Mouse (Mus musculus): ENCODE results near the gene Ibsp. TPM values are rescaled to one million over a fixed set of nuclear protein-coding genes. Genes with fewer than 3 reads are reported as not detected.

The Ibsp gene
- polyA plus RNA-seq, 1 experiment from 2014 or later, result not detected

GRCm38 (mm10) chr5:104340513-104340829, 41.5 kb downstream of the Ibsp start:
- ATAC-seq (ENCODE audit: insufficient number of reproducible peaks, low FRiP score), result no peak
- no peak overlapping the region for H3K27ac ChIP-seq (ENCODE audit: poor library complexity, severe bottlenecking)
- H3K4me1 ChIP-seq (replicated peaks), result no peaks in the 10 kb centered on the region
- H3K36me3 ChIP-seq, result no peaks in the 10 kb centered on the region
- H3K27me3 ChIP-seq (replicated peaks), result peaks cover 3% of the 10 kb centered on the region; the same call in 1 of the 2 replicates
- 72% methylated on average over 4 of the region's 4 CpGs for WGBS
- H3K9me3 ChIP-seq (replicated peaks), result no peaks in the 10 kb centered on the region
- no peak overlapping the region for H3K9ac ChIP-seq
- H3K4me2 ChIP-seq, result no peak overlapping the region
- no peak overlapping the region for H3K4me3 ChIP-seq

GRCm38 (mm10) chr5:104342881-104343280, 43.9 kb downstream of the Ibsp start:
- no peak for ATAC-seq (ENCODE audit: insufficient number of reproducible peaks, low FRiP score)
- 30% methylated on average over 6 of the region's 6 CpGs for WGBS
- no peaks in the 10 kb centered on the region for H3K9me3 ChIP-seq (replicated peaks)
- H3K36me3 ChIP-seq, result no peaks in the 10 kb centered on the region
- no peaks in the 10 kb centered on the region; the same call in 1 of the 2 replicates for H3K27me3 ChIP-seq (replicated peaks)
- no peaks in the 10 kb centered on the region for H3K4me1 ChIP-seq (replicated peaks)
- no peak overlapping the region for H3K27ac ChIP-seq (ENCODE audit: poor library complexity, severe bottlenecking)
- no peak overlapping the region for H3K9ac ChIP-seq
- H3K4me3 ChIP-seq, result no peak overlapping the region
- no peak overlapping the region for H3K4me2 ChIP-seq

- H3K27ac ChIP-seq (ENCODE audit: poor library complexity, severe bottlenecking), result no peak overlapping the region
- no peaks in the 10 kb centered on the region for H3K36me3 ChIP-seq
- H3K4me2 ChIP-seq, result no peak overlapping the region
- H3K4me3 ChIP-seq, result no peak overlapping the region
- H3K9ac ChIP-seq, result no peak overlapping the region
- H3K9me3 ChIP-seq (replicated peaks), result no peaks in the 10 kb centered on the region
- no peaks in the 10 kb centered on the region for H3K27me3 ChIP-seq (replicated peaks)
- no peak for ATAC-seq (ENCODE audit: insufficient number of reproducible peaks, low FRiP score)
- 57% methylated on average over 9 of the region's 9 CpGs for WGBS
- H3K4me1 ChIP-seq (replicated peaks), result no peaks in the 10 kb centered on the region
These were observed 45.7 kb downstream of the Ibsp start for GRCm38 (mm10) chr5:104344526-104345240.

GRCm38 (mm10) chr5:104345241-104345630, 46.3 kb downstream of the Ibsp start:
- Histone ChIP-seq H3K4me3 (no peak overlapping the region), H3K4me1 (replicated peaks) (no peaks in the 10 kb centered on the region), H3K27me3 (replicated peaks) (no peaks in the 10 kb centered on the region), H3K9me3 (replicated peaks) (no peaks in the 10 kb centered on the region), H3K36me3 (no peaks in the 10 kb centered on the region), H3K9ac (no peak overlapping the region), H3K27ac (ENCODE audit: poor library complexity, severe bottlenecking) (no peak overlapping the region), H3K4me2 (no peak overlapping the region)
- WGBS, result 76% methylated on average over 6 of the region's 6 CpGs
- ATAC-seq (ENCODE audit: insufficient number of reproducible peaks, low FRiP score), result no peak

GRCm38 (mm10) chr5:104351041-104351440, 52.1 kb downstream of the Ibsp start:
- Histone ChIP-seq H3K27me3 (replicated peaks) (no peaks in the 10 kb centered on the region), H3K27ac (ENCODE audit: poor library complexity, severe bottlenecking) (no peak overlapping the region), H3K9ac (no peak overlapping the region), H3K9me3 (replicated peaks) (no peaks in the 10 kb centered on the region), H3K4me3 (no peak overlapping the region), H3K4me1 (replicated peaks) (no peaks in the 10 kb centered on the region), H3K4me2 (no peak overlapping the region), H3K36me3 (no peaks in the 10 kb centered on the region)
- 62% methylated on average over 1 of the region's 1 CpGs for WGBS
- no peak for ATAC-seq (ENCODE audit: insufficient number of reproducible peaks, low FRiP score)

GRCm38 (mm10) chr5:104351874-104352273, 52.9 kb downstream of the Ibsp start:
- no peak overlapping the region for H3K9ac ChIP-seq
- no peak overlapping the region for H3K27ac ChIP-seq (ENCODE audit: poor library complexity, severe bottlenecking)
- H3K4me3 ChIP-seq, result no peak overlapping the region
- no peaks in the 10 kb centered on the region for H3K27me3 ChIP-seq (replicated peaks)
- H3K36me3 ChIP-seq, result no peaks in the 10 kb centered on the region
- 55% methylated on average over 5 of the region's 5 CpGs for WGBS
- no peaks in the 10 kb centered on the region for H3K9me3 ChIP-seq (replicated peaks)
- H3K4me2 ChIP-seq, result no peak overlapping the region
- H3K4me1 ChIP-seq (replicated peaks), result no peaks in the 10 kb centered on the region
- no peak for ATAC-seq (ENCODE audit: insufficient number of reproducible peaks, low FRiP score)

- ATAC-seq (ENCODE audit: insufficient number of reproducible peaks, low FRiP score), result no peak
- no peaks in the 10 kb centered on the region for H3K27me3 ChIP-seq (replicated peaks)
- H3K9ac ChIP-seq, result no peak overlapping the region
- peaks cover 16% of the 10 kb centered on the region for H3K4me1 ChIP-seq (replicated peaks)
- H3K9me3 ChIP-seq (replicated peaks), result no peaks in the 10 kb centered on the region
- H3K4me2 ChIP-seq, result no peak overlapping the region
- H3K36me3 ChIP-seq, result no peaks in the 10 kb centered on the region
- WGBS, result 70% methylated on average over 5 of the region's 5 CpGs
- H3K4me3 ChIP-seq, result no peak overlapping the region
- H3K27ac ChIP-seq (ENCODE audit: poor library complexity, severe bottlenecking), result no peak overlapping the region
These were observed 58.6 kb downstream of the Ibsp start for GRCm38 (mm10) chr5:104357575-104357974.

GRCm38 (mm10) chr5:104358592-104358991, 59.6 kb downstream of the Ibsp start:
- Histone ChIP-seq H3K27ac (ENCODE audit: poor library complexity, severe bottlenecking) (no peak overlapping the region), H3K4me2 (peak overlapping the region; percentile 46), H3K9ac (no peak overlapping the region), H3K36me3 (no peaks in the 10 kb centered on the region), H3K27me3 (replicated peaks) (no peaks in the 10 kb centered on the region), H3K4me3 (no peak overlapping the region), H3K9me3 (replicated peaks) (no peaks in the 10 kb centered on the region), H3K4me1 (replicated peaks) (peaks cover 16% of the 10 kb centered on the region)
- WGBS, result 28% methylated on average over 7 of the region's 7 CpGs
- ATAC-seq (ENCODE audit: insufficient number of reproducible peaks, low FRiP score), result no peak

GRCm38 (mm10) chr5:104359257-104359656, 60.3 kb downstream of the Ibsp start:
- Histone ChIP-seq H3K4me3 (no peak overlapping the region), H3K4me1 (replicated peaks) (peaks cover 16% of the 10 kb centered on the region), H3K9me3 (replicated peaks) (no peaks in the 10 kb centered on the region), H3K27me3 (replicated peaks) (no peaks in the 10 kb centered on the region), H3K9ac (no peak overlapping the region), H3K36me3 (no peaks in the 10 kb centered on the region), H3K4me2 (no peak overlapping the region), H3K27ac (ENCODE audit: poor library complexity, severe bottlenecking) (no peak overlapping the region)
- WGBS, result 73% methylated on average over 6 of the region's 6 CpGs
- ATAC-seq (ENCODE audit: insufficient number of reproducible peaks, low FRiP score), result no peak

Small RNAs within 50 kb of the gene (microRNA-seq; reads per million reads assigned to microRNA genes)
- gene Gm23616, result not detected

Other genes with a start within 250 kb of the Ibsp start
- not detected in 2 replicates for gene Gm17660, start 221.6 kb upstream of the Ibsp start, polyA plus RNA-seq (2016; fragmentation: Nextera tagmentation; extraction: Ambion mirVana)
- gene Sparcl1, start 185.4 kb upstream of the Ibsp start, polyA plus RNA-seq (2016; fragmentation: Nextera tagmentation; extraction: Ambion mirVana), result 21.2 and 25.4 TPM in 2 replicates
- not detected in 2 replicates for gene Dspp, start 128.5 kb upstream of the Ibsp start, polyA plus RNA-seq (2016; fragmentation: Nextera tagmentation; extraction: Ambion mirVana)
- gene Dmp1, start 96.6 kb upstream of the Ibsp start, polyA plus RNA-seq (2016; fragmentation: Nextera tagmentation; extraction: Ambion mirVana), result not detected in 2 replicates
- gene Mepe, start 26.2 kb downstream of the Ibsp start, polyA plus RNA-seq (2016; fragmentation: Nextera tagmentation; extraction: Ambion mirVana), result not detected in 2 replicates
- 2.0 and 2.2 TPM in 2 replicates for gene Spp1, start 135.9 kb downstream of the Ibsp start, polyA plus RNA-seq (2016; fragmentation: Nextera tagmentation; extraction: Ambion mirVana)
- 16.4 and 16.7 TPM in 2 replicates for gene Pkd2, start 160.3 kb downstream of the Ibsp start, polyA plus RNA-seq (2016; fragmentation: Nextera tagmentation; extraction: Ambion mirVana)
- gene BC005561, start 209.2 kb downstream of the Ibsp start, polyA plus RNA-seq (2016; fragmentation: Nextera tagmentation; extraction: Ambion mirVana), result 8.4 and 8.6 TPM in 2 replicates

Measured in heart, embryonic 12.5 days (tissue).